Mouse (Mus musculus) c-Kit-negative CD71-positive TER-119-positive erythroid progenitor cells, embryonic 14.5 days (primary cell): Measurements from ENCODE around the gene Ubtd2.

Experiments
- DNase-seq: peaks from one replicate; pipeline ENCODE4 v3.0.0-alpha.2; 2013; ENCODE audit warnings: low read depth, low spot score

Gene Ubtd2

GRCm38 (mm10) chr11:32454800-32455506, at the start of gene Ubtd2:
Gene Ubtd2, plus strand, starts transcription at chr11:32455370.
- peak; percentile 84 for DNase-seq

GRCm38 (mm10) chr11:32407863-32408262, 47.3 kb upstream of the Ubtd2 start:
- no peak for DNase-seq

- no peak for DNase-seq
Observed at GRCm38 (mm10) chr11:32409052-32409451, 46.1 kb upstream of the Ubtd2 start.

GRCm38 (mm10) chr11:32409823-32410562, 45.2 kb upstream of the Ubtd2 start:
- DNase-seq: no peak

- DNase-seq: no peak
Observed at GRCm38 (mm10) chr11:32420001-32420400, 35.2 kb upstream of the Ubtd2 start.

GRCm38 (mm10) chr11:32423311-32423710, 31.9 kb upstream of the Ubtd2 start:
- DNase-seq: no peak

DNA sequence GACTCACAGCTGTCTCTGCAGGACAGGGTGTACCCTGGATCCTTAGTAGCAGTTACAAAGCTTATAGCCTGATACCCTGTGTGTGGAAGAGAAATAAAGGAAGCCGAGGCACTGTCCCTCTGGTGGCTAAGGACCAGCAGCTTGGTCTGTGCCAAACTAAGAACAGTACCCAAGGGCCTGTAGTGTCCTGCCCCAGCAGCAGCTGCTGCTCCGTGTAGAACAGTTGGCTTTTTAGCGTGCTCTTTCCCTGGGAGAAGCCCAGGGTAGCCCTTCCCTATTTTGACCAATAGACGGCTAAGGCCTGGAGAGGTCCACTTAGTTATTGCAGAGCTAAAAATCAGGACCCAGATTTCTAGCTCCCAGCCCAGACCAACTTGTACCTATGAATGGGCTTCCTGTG, 30.6 kb upstream of the Ubtd2 start:
- DNase-seq: no peak

DNA sequence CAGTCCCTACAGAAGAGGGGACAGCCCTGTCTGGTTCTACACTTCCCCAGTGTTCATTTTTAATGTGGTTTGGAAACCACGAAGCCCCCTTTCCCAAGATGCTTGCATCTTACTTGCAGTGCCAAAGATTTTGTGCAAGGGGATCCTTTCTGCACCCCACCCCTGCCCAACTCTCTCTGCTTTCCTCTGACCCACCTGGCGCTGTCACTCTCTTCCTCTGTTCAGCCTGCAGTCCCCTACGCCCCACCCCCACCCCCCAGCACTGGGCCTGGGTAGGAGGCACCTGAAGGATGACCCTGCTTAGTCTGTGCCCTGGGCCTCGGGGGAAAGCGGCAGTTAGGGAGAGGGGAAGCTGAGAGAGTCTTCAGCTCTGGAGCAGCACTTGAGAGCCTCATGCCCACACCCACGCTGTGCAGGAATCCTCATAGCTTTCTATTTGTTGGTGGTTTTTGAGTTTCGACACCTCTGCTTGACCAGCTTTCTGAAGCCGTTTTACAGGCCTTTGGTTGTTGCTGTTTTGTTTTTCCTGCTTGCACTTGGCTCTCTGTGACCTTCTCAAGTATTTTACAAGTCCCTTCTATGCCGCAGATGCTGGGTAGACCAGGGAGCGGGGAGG, 30.0 kb upstream of the Ubtd2 start:
- no peak for DNase-seq

GRCm38 (mm10) chr11:32427537-32427936, 27.6 kb upstream of the Ubtd2 start:
- DNase-seq: no peak

DNA sequence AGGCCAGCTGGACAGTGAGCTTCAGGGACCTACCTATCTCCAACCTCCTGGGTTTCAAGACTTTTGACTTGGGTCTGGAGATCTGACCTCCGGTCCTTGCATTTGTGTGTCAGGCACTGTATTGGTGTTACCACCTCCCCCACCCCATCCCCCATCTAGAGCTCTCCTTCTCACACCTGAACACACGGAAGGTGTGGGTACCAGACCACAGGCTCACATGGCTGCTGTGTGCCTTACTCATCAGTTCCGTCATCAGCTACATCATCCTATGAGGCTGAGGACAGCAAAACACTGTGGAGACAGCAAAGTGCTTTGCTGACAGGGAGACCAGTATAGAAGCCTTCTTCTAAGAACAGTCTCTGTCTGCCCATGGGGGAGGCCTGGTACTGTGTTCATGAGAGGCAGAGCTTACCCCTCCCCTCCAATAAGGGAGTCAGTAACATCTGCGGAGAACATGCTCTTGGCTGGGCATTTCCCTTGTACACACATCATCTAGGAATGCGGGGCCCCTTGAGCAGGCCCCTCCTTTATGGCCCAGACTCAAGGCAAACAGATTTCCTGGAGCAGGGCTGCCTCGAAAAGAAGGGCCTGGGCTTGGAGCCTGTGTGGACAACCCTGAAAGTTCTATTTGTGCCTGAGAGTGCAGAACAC, 19.6 kb upstream of the Ubtd2 start:
- no peak for DNase-seq

DNA sequence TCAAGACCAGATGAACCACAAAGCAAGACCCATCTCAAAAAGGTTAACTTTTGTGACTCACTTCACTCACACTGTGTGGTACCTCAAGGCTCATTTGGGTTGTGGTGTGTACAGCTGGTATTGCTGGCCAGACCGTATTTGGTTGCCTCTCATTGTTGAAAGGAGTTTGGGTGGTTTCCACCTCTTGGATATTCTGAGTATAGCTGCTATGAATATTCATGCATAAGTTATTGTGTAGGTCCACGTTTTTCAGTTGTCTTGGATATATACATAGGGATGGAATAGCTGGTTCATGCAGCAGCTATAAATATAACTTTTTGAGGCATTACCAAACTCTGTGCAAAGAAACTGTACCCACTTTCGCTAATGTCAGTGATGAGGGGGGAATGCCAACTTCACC, 12.6 kb upstream of the Ubtd2 start:
- DNase-seq: no peak

GRCm38 (mm10) chr11:32444266-32444665, 10.9 kb upstream of the Ubtd2 start:
- no peak for DNase-seq

DNA sequence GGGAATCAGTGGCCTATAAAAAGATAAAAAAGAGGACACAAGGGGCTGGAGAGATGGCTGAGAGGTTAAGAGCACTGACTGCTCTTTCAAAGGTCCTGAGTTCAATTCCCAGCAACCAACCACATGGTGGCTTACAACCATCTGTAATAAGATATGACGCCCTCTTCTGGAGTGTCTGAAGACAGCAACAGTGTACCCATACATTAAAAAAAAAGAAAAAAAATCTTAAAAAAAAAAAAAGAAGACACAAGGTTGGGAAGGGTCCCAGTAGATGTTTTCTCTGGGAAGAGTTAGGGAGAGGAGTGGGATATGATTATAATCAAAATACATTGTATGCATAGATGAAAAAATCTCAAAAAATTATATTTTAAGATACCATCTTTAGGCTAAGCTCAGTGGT, 10.0 kb upstream of the Ubtd2 start:
- DNase-seq: no peak

DNA sequence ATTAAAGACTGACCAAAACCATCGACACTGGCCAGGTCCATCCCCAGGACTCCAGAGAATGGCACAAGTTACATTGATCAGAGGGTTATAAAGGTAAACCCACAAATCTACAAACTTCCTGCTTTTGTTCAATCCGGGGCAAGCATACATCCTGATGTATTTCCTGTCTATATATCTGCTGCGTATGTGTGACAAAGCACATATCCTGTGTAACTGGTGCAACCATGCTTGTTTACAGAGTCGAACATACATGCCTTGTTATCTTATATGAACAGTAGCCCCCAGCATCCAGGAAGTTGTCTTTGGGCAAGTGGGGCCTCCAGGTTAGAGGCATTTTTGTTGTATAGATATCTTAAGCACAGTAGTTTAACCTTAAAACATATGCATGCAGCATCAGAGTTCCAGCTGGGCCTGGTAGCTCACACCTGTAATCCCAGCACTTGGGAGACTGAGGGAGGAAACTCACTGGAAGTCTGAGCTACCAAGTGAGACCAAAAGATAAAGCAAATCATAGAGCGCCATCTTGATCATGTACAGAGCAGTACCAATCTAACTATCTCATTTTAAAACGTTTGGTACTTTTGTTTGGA, 9.4 kb upstream of the Ubtd2 start:
- DNase-seq: no peak

GRCm38 (mm10) chr11:32450216-32450615, 5.0 kb upstream of the Ubtd2 start:
- no peak for DNase-seq

GRCm38 (mm10) chr11:32451306-32451705, 3.9 kb upstream of the Ubtd2 start:
- DNase-seq: no peak

DNA sequence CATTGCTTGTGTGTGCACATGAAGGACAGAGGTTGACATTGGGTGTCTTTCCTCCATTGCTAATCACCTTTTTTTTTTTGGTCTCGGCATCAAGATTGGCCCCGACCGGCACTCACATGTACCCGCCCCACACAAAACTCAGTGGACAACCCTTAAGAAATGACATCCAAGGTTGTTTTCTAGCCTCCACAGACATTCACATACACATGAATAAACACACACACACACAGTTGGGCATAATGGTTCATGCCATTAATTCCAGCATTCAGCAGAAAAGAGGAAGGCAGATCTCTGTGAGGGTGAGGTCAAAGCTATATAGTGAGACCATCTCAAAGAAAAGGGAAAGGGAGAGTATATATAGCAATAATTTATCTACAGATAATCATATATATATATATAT, 2.4 kb upstream of the Ubtd2 start:
- no peak for DNase-seq

- no peak for DNase-seq
Observed at GRCm38 (mm10) chr11:32453353-32453915, 1.7 kb upstream of the Ubtd2 start.

DNA sequence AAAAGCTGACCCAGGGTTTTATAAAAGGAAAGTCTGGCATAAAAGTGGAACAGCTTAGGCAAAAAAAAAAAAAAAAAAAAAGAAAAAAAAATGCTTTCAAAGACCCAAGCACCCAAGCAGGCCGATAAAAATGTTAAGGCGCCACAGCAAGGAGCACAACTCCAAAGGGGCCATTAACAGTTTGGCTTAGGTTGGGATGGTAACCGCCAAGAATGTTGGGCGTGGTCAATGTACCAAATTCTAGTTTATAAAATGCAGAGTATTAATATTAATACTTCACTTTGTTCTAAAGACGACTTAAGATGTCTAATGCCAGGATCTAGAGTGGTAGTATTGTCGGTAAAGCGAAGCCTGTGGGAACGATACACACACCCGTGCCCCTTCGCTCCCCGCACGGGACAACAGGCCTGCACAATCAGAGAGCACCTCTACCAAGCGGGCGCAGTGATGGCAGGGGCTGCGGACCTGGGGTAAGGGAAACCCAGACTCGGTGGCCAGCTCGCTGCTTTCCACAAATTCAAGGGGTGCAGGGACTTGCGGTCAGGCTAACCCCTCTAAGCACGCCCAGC, 855 bp upstream of the Ubtd2 start:
- no peak for DNase-seq

DNA sequence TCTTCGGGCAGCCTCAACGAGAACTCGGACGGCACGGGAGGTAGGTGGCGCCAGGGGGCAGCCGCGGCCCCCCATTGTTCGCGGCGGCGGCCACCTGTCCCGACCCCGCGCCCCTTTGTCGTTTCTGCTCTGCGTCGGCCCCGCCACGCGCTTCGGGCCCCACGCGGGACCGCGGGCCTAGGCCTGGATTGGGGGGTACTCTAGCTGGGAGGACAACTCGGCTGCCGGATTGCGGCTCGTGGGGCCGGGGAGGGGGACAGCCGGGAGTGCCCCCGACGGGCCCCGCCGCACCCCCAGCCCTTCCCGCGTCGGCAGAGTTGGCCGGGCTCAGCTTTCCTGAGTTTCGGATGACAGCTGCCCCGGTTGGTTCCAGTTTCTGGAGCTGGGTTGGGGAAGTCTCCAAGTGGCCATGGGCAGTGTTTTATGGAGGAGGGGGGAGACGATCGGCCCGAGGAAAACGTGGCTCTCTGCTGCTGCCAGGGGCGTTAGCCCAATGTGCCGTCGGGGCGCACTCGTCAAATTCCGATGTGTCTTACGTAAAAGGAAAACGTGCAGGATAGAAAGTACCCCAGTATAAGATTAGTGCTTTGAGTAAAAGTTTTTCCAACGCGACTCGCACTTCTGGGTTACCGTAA, 454 bp downstream of the Ubtd2 start:
- DNase-seq: no peak

DNA sequence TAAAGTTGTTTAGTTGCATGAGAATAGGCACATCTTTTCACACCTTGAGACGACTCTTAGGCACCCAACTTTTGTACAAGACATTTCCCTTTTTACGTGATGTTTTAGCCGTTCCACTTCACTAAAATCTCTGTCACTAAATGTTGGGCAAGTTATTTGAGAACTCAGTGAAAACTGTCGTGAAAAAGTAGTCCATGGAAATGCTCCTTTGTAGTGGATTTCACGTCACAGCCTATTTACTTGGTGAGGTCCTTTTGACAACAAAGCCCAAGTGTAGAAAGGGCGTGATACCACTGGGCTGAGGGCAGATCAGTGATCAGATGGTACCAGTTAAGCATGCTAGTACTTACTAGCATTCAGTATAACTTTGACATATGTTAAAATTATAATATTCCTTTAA, 1.2 kb downstream of the Ubtd2 start:
- DNase-seq: no peak
